Mouse (Mus musculus) 3134 (cell line): ENCODE results near the gene Dgkh.
"Not testable (repeated sequence)": the region's sequence is repeated elsewhere in the genome, so short reads cannot be mapped to it uniquely, and the experiment has no call there.

Experiments used
- DNase-seq: peaks from one replicate; pipeline ENCODE4 v3.0.0-alpha.2; 2011; ENCODE audit warnings: low spot score; ENCODE audit not compliant: insufficient read length; ENCODE audit errors: extremely low read depth

Gene Dgkh

DNA sequence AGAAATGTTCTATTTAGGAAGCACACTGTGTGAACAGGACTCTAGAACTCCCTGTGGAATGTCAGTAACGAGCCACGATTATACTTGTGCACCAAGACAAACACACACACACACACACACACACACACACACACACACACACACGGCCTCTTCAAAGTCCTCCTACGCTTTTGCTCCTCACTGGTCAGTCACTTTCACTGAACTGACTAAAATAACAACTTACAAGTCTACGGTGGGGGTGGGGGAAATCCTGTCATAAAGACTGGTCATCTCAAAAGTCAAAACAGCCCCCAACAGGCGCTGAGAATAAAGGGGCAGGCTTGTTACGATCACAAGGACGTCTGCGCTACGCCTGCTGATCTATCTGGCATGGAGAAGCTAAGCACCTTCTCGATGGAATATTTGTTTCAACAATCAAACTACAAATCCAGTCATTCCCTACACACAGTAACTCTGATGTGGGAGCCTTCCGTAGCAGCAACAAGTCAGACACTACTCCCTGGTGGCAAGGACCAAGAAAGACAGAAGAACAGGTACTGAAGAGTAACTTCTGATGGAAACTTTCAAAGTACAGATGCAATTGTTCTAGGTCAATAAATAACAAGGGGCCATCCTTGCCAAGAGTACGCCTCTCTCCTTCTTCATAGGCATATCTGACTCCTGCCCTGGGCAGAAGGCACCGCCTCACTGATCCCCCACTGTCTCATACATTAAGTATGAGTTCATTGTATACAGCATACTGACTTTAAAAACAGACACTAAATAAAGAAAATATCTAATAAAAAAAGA is 96.8 kb downstream of the Dgkh start:
- DNase-seq, result no peak

DNA sequence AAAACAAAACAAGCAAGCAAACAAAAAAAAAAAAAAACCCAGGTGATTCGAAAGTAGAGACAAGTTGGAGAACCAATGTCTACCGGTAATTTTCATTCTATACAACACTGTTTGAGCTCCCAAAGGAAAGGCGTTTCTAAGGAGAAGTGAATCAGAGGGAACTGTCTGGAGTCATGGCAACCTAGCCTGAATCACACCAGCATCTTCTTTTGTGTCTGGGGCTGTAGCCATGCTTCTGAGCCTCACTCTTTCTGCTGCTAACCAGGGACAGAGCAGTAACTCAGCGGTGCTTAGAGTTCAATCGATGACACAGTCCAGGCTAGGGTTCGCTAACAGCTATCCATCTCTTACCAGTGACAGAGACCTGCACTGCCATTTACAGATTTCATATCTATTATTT is 99.8 kb downstream of the Dgkh start:
- no peak for DNase-seq

DNA sequence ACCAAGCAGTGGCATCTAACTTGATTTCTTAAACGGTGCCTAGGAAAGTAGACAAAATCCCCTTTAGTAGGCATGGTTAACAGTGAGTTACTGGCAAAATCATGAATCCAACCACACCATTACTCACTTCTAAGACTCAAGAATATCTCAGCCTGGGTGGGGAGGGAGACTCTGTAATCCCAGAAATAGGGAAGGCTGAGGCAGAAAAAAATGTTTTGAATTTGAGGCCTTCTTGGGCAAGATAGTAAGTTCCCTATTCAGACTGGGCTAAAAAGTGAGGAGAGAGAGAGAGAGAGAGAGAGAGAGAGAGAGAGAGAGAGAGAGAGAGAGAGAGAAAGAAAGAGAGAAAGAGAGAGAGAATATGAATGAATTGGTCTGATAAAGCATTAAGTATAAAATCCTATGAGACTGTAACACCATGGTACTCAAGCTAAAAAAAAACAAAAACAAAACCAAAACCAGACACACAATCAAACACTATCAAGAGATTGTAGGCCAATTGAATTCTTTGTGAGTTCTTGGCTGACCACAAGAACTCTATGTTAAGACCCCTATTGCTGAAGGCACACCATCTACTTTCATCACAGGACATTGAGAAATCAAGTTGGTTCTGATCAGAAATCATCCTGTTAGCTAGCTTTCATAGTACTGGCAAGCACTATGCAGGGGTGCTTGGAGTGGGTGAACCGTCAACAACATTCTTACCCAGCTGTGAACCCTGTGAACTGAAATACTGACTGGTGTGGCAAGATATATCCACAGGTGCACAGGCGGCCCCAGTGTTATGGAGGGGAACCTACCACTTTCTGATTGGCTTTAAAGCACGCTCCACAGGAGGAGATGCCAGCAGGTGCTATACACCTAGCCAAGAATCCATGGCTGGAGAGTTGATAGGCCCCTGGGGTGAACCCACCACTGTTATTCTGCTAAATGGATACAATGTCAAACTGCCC is 101.4 kb downstream of the Dgkh start:
- no peak for DNase-seq

DNA sequence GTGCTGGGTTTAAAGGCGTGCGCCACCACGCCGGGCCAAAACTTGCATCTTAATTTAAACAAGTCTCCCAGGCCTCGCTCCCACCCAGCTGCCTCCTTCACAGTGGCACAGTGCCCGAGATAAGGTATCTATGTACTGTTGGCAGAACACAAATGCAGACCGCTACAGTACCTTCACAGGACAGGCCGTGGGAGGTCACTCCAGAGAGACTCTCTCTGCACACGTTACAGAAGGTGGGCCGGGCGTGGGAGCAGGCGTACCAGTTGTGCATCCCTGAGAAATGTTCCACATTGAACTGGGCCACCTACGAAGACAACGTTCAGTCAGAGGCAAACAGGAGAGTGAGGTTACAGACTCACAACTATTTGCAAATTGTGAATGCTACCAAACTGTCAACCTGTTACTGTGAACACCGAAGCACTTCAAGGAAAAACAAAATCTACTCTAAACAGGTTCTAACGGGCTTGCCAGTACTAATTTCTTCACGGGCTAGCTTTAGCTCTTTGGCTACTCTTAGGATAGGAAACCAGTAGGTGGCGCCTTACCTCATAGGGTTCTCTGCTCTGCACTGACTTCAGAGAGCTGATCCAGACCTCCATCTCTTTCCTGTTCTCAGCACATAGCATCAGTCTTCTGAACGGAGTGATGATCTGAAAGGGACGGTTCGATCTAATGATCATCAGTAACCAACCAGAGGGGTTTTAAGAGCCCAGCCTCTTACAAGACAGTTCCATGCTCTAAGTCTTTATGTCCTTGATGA is 104.9 kb downstream of the Dgkh start:
- no peak for DNase-seq

DNA sequence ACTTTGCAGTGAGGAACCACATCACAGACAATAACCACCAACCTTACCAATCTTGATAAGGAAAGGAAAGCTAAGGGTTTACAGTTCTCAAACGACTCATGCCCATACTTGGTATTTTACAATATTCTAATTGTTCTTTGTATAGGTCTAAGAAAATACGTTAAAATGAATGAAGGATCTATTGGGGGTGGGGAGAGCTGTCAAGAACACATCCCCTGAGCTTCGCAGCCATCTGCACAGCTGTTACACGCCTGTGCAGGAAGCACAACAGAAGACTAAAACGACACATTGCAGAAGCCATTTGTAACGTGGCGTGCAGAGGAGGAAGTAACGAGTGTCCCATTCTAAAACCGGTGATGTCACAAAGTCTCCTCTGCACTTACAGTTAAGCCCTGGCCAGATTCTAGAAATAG is 113.7 kb downstream of the Dgkh start:
- DNase-seq, result no peak

DNA sequence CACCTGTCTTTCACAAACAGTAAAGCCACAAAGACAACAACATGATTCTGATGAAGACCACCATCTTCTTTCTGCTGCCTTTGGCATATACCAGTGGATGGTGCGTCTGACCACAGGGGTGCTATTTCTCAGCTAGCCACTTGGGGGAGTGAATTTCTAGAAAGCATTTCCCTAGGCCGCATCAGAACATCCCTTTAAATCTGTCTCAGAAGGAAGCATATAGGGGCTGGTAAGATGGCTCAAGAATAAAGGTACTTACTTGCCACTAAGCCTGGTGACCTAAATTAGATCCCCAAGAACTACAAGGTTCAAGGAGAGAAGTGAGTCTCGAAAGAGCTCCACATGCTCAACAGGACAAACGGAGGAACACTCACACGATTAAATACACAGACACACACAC is 119.0 kb downstream of the Dgkh start:
- no peak for DNase-seq

DNA sequence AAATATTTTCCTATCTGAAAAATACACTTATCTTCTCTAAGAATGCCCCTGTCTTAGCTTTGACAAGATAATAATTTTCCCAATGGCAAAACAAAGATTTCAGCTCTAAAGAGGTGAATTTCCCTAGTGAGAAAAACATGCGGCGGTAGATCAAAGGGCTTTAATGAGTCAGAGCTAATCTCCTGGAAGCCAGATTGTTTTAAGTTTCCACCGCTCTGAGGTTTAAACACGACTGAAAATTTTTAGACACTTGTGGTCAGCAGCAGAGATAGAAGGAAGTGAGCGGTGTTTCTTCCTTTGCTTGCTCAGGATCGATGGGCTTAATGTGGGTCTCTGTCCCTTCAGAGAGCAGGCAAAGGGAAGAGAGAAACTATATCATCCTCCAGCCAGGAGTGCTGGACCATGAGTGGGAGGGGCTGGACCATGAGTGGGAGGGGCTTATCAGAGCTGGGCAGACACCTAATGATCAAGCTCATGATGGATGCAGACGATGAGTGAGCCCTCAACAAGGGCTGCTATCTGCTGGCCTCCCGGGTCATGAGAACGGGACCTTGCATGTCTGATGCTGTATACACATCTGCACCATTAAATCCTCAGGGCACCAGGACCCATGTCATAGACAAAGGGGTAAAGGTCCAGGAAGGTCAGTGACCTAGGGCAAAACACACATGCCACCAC is 120.3 kb downstream of the Dgkh start:
- DNase-seq, result no peak

DNA sequence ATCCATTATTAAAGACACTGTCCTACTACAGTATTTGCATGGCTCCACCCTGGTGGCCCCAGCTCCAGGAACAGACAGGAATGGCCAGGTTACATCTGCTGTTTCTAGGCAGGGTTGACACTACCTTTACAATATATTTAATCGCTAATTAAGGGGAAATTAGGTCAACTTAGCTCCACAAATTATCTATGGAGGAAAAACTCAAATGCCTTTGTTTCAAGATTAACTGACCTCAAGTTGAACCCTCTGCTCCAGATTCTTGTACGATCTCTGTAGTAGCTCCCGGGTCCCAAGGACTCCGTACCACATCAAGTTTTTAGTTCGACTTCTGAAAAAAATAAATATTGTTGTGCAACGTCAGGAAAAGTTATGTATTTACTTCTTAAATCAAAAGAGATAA is 137.7 kb downstream of the Dgkh start:
- DNase-seq, result no peak

DNA sequence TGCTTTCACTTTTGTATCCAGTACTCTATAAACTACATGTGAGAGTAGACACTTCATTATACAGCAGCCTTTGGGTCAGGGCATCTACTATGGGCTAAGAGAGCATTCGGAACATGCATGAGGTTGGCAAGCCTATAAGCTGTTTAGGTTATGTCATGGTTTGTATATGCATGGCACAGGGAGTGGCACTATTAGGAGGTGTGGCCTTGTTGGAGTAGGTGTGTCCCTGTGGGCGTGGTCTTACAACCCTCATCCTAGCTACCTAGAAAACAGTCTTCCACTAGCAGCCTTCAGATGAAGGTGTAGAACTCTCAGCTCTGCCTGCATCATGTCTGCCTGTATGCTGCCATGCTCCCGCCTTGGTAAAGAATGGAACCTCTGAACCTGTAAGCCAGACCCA is 139.6 kb downstream of the Dgkh start:
- DNase-seq, result no peak

DNA sequence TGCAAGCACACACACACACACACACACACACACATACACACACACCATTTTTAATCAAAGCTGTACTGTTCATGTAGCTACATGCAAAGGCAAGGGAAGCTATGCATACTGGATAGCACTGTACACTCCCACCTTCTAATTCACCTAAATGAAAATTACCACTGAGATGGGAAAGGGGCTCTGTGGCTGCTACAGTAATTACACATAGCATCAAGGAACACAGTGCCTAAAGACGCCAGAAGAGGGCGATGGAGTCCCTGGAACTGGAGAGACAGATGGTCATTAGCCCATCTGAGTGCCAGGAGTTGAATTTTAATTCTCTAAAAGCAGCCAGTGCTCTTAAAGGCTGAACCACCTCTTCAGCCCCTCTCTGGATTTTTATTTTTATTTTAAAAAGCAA is 142.2 kb downstream of the Dgkh start:
- no peak for DNase-seq

DNA sequence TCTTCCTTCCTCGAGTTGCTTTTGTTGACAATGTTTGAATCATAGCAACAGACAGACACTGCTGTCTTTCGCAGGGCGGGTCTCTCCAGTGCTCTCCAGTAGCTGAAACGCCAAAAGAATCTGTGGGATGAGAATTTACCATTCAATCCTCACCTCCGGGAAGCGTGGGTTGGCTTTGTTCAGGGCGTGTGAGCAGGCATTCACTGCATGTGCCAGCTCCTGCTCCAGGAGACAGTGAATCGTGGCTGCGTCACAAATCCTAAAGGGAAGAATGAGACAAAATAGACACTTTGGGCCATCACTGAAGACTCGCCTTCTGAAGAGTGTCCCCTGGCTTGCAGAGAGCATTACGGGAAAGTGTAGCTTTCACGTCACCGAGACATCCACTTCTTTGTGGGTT is 148.4 kb downstream of the Dgkh start:
- no peak for DNase-seq

DNA sequence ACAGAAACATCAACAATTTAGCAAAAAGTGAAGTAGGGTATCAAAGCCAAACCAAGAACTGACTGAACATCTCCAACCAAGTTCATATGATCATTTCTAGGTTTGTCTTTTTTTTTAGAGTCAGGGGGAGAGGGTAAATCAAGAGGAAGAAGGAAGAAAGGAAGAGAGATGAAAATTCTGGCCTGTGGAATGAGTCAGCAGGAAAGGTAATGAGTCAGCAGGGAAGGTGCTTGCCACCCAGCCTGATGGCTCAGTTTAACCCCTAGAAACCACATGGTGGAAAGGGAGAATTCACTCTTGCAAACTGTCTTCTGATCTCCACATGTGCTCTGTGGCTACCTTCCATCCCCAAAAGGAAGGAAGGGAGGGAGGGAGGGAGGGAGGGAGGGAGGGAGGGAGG is 149.4 kb downstream of the Dgkh start:
- DNase-seq, result no peak

DNA sequence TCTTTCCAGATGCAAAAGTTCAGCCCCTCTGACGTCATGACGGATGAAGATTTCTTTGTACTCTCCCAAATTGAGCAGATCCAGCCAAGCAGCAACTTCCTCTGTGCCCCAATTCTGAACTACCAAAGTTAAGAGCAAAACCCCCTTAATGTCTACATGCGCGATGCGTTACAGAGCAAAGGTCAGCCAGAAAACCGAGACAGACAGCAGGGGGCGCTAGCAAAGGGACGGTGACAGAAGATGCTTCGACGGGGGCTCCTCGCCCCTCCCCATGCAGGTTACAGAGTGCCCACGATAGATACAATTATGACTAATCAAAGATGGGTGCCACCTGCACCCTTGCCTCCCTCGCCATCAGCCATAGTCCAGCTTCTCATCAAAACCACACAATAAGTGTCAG is 156.7 kb downstream of the Dgkh start:
- no peak for DNase-seq

DNA sequence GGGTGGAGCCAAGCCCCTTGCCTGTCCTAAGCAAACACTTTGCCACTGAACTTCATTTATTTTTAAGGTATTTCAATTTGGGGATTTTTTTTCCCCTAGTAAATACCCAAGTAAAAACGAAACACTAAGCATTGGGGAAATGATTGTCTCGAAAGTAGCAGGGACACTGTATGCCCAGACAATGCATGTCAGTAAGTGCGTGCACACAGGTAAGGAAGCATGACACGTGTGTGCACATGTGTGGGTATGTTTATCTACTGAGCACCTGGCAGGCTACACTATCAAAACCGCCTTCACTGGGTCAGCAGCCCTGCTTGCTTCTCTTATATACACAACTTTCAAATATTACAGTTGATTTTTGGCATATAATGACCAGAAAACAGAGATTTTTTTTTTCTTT is 164.2 kb downstream of the Dgkh start:
- no peak for DNase-seq

DNA sequence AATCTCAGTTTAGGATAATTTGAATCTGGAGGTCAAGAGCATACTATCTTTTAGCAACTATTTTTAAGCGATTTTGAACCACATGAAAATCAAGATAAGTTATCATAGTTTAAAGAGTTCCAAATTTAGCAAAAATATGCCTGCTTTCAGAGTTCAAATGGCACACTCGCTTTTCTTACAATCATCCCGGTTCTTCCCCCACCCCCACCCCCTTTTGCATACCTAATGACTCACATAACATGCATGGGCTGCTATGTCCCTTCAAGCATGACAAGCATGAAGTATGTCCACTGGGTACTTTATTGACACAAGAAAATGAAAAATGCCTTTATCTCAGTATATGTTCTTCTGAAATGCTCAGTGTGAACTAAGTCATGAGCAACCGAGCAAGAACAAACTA is 166.1 kb downstream of the Dgkh start:
- no peak for DNase-seq

DNA sequence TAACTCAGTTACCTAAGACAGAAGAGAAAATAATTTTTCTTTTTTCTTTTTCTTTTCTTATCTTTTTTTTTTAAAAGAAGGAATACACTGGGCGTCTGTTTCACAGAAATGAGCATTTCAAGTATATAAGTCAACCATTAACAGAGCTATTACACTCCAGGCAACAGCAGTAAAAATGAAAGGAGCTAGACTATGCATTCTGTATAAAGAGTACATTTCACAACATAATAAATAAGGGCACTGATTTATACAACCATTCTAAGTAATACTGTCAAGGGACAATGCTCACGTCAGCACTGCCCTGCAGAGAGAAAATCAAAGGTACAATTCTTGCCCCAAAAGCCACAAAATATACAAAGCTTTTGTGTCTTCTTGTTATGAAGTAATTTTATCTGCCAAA is 168.3 kb downstream of the Dgkh start:
- DNase-seq, result no peak

DNA sequence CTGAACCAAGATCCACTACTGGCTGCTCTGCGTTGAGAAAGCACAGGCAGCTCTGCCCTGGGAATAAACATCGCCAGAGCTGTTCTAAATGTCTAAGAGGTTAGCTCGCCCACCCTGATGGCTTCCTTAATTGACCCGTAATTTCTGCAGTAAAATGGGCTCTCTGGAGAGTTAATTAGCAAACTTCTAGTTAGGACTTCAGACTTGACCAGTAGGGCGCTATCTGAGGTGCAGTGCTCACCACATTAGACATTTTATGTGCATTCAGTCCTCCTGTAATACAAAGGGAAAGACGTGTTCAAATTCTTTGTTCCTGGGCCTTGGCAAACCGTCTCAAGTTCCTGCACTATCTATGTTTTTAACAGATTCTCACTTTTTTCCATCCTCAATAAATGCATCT is 169.4 kb downstream of the Dgkh start:
- DNase-seq, result no peak

DNA sequence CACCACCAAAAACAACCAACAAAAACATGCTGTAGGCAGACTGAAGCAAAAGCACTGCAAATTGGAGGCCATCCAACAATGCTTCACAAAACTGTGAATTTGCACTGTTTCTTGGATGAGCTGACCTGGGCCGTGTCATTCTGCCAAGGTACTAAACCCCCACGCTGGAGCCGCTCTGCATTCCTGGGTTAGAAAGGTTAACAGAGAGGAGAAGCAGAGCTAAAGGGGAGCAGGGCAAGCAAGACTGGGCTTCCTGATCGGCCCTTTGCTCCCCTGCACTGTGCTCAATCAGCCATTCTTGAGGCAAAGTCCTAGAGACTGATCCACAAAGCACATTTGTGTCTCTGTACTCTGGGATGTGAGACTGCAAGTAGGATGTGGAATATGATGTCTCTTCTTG is 170.5 kb downstream of the Dgkh start:
- no peak for DNase-seq

DNA sequence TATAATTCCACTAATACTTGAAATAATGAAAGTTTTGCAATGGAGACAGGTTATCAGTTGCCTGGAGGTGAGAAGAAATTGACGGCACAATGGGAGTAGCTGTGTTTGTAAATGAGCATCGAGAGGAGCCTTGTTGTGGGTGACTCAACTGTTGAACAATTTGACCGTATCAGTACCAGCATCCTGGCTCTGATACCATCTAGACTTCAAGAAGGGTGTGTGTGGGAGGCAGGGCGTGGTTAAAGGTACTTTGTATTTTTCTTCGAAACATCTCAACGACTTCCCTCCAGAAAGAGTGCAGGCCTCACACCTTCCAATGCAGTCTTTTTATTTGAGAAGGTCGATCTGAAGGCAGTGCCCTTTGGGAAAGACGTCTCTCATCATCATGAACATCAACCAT is 173.5 kb downstream of the Dgkh start:
- no peak for DNase-seq

DNA sequence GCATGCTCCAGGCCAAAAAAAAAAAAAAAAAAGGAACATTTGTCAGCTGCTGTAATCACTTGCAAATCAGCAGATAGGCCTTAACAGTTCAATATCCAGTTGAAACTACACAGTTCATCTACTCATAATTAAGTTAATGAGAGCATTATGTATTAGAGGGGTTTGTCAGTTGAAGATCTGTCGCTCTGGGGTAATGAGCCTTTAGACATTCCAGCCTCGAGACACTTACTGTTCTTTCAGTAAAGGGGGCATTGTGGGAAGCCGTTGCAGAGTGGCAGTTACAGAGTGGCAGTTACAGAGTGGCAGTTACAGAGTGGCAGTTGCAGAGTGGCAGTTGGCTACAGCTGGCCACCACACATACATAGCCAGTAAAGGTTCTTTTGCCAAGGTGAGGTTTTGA is 177.7 kb downstream of the Dgkh start:
- DNase-seq, result not testable (repeated sequence)

DNA sequence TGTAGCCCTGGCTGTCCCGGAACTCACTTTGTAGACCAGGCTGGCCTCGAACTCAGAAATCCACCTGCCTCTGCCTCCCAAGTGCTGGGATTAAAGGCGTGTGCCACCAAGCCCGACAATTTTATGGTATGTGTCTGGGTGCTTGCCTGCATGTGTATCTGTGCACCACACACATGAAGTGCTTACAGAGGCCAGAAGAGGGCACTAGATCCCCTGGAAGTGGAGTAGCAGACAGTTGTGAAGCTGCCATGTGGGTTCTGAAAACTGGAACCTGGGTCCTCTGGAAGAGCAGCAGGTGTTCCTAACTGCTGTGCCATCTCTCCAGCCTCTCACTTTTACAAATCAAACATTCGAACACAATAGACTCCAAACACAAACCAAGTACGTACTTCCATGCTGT is 178.9 kb downstream of the Dgkh start:
- DNase-seq, result no peak
